Mouse (Mus musculus): ENCODE measurements around the gene Gon4l. TPM values are rescaled to one million over a fixed set of nuclear protein-coding genes. Genes with fewer than 3 reads are reported as not detected.
A peak's percentile ranks its signal among the peaks of the same experiment; 100 is the strongest.

Gene Gon4l
- polyA plus RNA-seq, 1 experiment from 2014 or later, result 14.0 TPM

DNA sequence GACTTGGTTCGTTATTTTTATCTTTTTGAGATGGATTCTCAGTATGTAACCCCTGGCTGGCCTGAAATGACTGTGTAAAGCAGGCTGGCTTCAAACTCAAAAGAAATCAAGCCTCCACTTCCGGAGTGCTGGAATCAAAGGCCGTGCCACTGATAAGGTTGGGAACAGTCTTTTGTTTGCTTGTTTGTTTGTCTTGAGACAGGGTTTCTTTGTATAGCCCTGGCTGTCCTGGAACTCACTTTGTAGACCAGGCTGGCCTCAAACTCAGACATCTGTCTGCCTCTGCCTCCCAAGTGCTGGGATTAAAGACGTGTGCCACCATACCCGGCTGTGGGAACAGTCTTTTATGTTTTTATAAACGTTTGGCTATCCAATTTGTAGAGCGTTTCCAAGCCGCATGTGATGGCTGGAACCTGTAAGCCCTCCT lies 79.4 kb downstream of the Gon4l start:
- H3K9ac ChIP-seq, result peak overlapping the region; percentile 88
- no peak; the same call in 1 of the 2 replicates for ATAC-seq (ENCODE audit: low FRiP score, low read depth)
- WGBS, result 27% methylated on average over 8 of the region's 8 CpGs
- H3K4me3 ChIP-seq, result peak overlapping the region; percentile 77
- no peaks in the 10 kb centered on the region for H3K9me3 ChIP-seq
- peak overlapping the region; percentile 80 for H3K4me2 ChIP-seq (replicated peaks)
- H3K27me3 ChIP-seq, result no peaks in the 10 kb centered on the region
- H3K4me1 ChIP-seq, result peaks cover 17% of the 10 kb centered on the region
- H3K27ac ChIP-seq, result peak overlapping the region; percentile 83
- peaks cover 31% of the 10 kb centered on the region for H3K36me3 ChIP-seq

DNA sequence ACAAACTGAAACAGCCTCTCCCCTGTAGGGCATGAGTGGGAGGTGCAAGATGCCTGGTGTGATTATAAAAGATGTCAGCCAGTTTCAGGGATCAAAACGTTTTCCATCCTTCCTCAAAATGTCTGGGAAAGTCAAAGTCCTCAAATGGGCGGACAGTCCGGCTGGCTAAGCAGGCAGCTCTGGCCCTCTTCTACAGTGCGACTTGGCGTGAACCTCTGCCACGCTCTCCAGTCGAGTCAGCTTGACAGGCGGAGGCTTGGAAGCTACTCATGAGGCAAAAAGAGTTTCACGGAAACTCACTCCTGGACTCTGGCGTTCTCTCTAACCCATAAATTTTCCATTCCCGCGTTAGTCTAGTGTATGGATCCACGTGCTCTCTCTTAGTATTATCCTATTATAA lies 84.0 kb downstream of the Gon4l start:
- no peak for ATAC-seq (ENCODE audit: low FRiP score, low read depth)
- peaks cover 6% of the 10 kb centered on the region for H3K4me1 ChIP-seq
- 85% methylated on average over 13 of the region's 13 CpGs for WGBS
- H3K27me3 ChIP-seq, result no peaks in the 10 kb centered on the region
- H3K27ac ChIP-seq, result no peak overlapping the region
- no peak overlapping the region for H3K4me3 ChIP-seq
- H3K9ac ChIP-seq, result no peak overlapping the region
- no peak overlapping the region for H3K4me2 ChIP-seq (replicated peaks)
- H3K36me3 ChIP-seq, result peaks cover 41% of the 10 kb centered on the region
- peaks cover 6% of the 10 kb centered on the region; the same call in 1 of the 2 replicates for H3K9me3 ChIP-seq

DNA sequence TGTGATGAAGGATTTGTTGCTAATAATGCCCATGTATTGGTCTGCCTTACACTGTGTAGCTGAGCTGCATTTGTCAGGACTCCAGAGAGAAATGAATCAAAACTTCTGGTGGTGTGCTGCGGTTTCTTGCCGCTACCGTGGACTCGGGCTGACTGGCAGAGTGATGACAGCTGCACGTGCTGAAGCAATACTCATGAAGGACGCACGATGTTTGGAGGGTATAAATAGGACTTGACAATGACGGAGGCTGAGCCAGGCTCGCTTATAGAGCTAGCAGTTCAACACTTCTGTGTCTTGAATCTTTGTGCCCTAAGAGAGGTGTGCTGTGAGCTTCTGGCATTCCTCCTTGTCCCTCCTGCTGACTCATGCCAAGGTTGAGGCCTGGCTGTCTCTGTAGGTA lies 86.4 kb downstream of the Gon4l start:
- Histone ChIP-seq H3K9ac (no peak overlapping the region), H3K36me3 (peaks cover 65% of the 10 kb centered on the region), H3K4me3 (no peak overlapping the region), H3K9me3 (peaks cover 6% of the 10 kb centered on the region; the same call in 1 of the 2 replicates), H3K27me3 (no peaks in the 10 kb centered on the region), H3K4me1 (no peaks in the 10 kb centered on the region), H3K4me2 (replicated peaks) (no peak overlapping the region), H3K27ac (no peak overlapping the region)
- no peak for ATAC-seq (ENCODE audit: low FRiP score, low read depth)
- 91% methylated on average over 9 of the region's 9 CpGs for WGBS

DNA sequence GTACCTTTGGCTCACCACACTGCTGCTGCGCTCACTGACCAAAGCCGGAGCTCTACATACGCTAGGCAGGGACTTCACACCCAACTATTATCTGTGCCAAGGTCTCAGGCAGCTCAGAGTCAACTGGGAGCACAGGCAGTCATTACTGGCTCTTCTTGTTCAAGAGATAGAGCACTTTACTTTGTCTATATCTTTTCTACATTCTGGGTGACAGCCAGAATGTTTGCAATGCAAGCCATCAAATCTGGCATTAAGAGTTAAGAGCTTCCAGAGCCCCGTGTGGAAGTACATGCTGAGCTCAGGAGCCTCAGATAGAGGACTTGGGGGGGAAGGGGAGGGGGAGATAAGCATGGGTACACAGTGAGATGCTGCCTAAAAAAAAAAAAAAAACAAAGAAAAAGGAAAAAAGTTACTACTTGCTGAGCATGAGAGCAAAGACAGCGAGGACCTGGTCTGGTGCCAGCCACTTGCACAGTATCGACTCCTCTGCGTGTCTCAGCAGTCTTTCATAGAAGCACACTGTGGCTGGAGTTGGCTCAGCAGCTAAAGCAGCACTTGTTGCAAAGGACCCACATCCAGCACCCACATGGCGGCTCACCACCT lies 89.1 kb downstream of the Gon4l start:
- H3K9me3 ChIP-seq, result peaks cover 6% of the 10 kb centered on the region; the same call in 1 of the 2 replicates
- H3K9ac ChIP-seq, result no peak overlapping the region
- ATAC-seq (ENCODE audit: low FRiP score, low read depth), result no peak
- H3K27me3 ChIP-seq, result no peaks in the 10 kb centered on the region
- 91% methylated on average over 8 of the region's 8 CpGs for WGBS
- no peak overlapping the region for H3K4me3 ChIP-seq
- H3K4me2 ChIP-seq (replicated peaks), result no peak overlapping the region
- no peak overlapping the region for H3K27ac ChIP-seq
- no peaks in the 10 kb centered on the region for H3K4me1 ChIP-seq
- H3K36me3 ChIP-seq, result peaks cover 92% of the 10 kb centered on the region

DNA sequence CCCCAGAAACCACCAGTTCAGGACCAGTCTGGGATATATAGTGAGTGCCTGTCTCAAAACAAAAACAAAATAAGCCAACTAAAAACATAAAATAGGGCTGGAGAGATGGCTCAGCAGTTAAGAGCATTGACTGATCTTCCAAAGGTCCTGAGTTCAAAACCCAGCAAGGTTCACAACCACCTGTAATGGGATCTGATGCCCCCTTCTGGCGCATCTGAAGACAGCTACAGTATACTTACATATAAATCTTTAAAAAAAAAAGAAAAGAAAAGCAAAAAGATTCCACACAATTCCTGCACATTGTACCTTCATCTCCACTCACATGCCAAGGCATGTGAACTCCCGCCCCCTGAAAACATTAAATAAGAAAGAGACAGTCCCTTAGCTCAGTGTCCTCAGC lies 90.6 kb downstream of the Gon4l start:
- H3K4me2 ChIP-seq (replicated peaks), result no peak overlapping the region
- H3K4me1 ChIP-seq, result no peaks in the 10 kb centered on the region
- peaks cover 100% of the 10 kb centered on the region for H3K36me3 ChIP-seq
- H3K9ac ChIP-seq, result no peak overlapping the region
- no peak overlapping the region for H3K4me3 ChIP-seq
- peaks cover 6% of the 10 kb centered on the region; the same call in 1 of the 2 replicates for H3K9me3 ChIP-seq
- WGBS, result 90% methylated on average over 2 of the region's 2 CpGs
- no peak overlapping the region for H3K27ac ChIP-seq
- ATAC-seq (ENCODE audit: low FRiP score, low read depth), result no peak
- no peaks in the 10 kb centered on the region for H3K27me3 ChIP-seq

DNA sequence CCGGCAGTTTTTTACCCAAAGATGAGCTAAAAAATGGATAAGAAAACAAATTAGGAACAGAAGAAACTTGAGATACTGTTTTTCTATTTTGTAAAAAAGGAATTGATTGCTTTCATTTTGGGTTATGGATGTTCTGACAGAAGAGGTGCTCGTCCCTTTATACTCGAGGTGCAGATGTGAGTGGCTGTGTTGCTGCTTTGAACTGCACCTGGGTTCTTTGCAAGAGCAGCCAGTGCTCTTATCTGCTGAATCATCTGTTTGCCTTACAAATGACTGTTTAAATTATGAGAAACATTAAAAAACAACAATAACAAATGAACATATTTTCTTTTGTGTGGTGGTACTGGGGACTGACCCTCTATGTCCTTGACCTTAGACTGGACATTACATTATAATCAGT lies 94.5 kb downstream of the Gon4l start:
- no peak for ATAC-seq (ENCODE audit: low FRiP score, low read depth)
- no peak overlapping the region for H3K4me3 ChIP-seq
- no peak overlapping the region for H3K27ac ChIP-seq
- no peak overlapping the region for H3K4me2 ChIP-seq (replicated peaks)
- H3K4me1 ChIP-seq, result no peaks in the 10 kb centered on the region
- H3K9ac ChIP-seq, result no peak overlapping the region
- H3K9me3 ChIP-seq, result no peaks in the 10 kb centered on the region
- WGBS, result 77% methylated on average over 3 of the region's 3 CpGs
- H3K36me3 ChIP-seq, result peaks cover 99% of the 10 kb centered on the region
- no peaks in the 10 kb centered on the region for H3K27me3 ChIP-seq

DNA sequence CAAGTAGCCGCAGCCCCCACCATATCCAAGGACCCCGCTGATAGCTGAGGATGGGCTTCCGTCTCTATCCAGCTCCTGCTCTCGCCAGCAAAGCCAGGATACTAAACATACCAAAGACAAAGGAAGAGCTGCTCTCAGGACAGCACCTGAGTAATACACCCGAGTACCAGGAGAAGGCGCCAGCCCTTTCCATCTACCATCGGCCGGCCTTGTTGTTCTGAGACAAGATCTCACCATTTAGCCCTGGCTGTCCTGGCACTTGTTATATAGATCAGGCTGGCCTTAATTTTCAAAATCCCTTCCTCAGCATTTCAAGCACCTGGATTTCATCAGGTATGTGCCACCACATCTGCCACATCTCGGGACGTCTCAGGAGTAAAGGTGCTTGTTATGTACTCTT lies 104.0 kb downstream of the Gon4l start:
- Histone ChIP-seq H3K27me3 (no peaks in the 10 kb centered on the region), H3K4me1 (no peaks in the 10 kb centered on the region), H3K36me3 (peaks cover 75% of the 10 kb centered on the region), H3K27ac (no peak overlapping the region), H3K9ac (no peak overlapping the region), H3K4me2 (replicated peaks) (no peak overlapping the region), H3K9me3 (no peaks in the 10 kb centered on the region), H3K4me3 (no peak overlapping the region)
- no peak for ATAC-seq (ENCODE audit: low FRiP score, low read depth)
- WGBS, result 88% methylated on average over 10 of the region's 10 CpGs

DNA sequence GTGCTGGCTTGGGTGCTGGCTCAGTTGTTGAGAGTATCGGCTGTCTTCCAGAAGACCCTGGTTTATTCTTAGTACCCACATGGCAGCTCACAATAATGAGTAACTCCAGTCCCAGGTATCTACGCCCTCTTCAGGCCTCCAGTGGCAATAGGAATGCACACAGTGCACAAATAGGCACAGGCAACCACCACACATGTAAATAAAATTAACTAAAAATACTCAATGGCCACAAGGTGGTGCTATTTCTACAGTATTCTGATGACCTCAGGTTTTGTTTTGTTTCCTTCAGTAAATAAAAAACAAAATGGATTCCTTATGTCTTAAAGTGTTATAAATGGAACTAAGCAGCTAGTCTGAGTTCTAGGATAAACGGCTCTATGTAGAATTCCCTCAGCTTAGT lies 104.7 kb downstream of the Gon4l start:
- Histone ChIP-seq H3K4me3 (no peak overlapping the region), H3K27me3 (no peaks in the 10 kb centered on the region), H3K4me2 (replicated peaks) (no peak overlapping the region), H3K4me1 (no peaks in the 10 kb centered on the region), H3K36me3 (peaks cover 68% of the 10 kb centered on the region), H3K9ac (no peak overlapping the region), H3K27ac (no peak overlapping the region), H3K9me3 (no peaks in the 10 kb centered on the region)
- WGBS, result 65% methylated on average over 3 of the region's 3 CpGs
- no peak; the same call in 1 of the 2 replicates for ATAC-seq (ENCODE audit: low FRiP score, low read depth)

DNA sequence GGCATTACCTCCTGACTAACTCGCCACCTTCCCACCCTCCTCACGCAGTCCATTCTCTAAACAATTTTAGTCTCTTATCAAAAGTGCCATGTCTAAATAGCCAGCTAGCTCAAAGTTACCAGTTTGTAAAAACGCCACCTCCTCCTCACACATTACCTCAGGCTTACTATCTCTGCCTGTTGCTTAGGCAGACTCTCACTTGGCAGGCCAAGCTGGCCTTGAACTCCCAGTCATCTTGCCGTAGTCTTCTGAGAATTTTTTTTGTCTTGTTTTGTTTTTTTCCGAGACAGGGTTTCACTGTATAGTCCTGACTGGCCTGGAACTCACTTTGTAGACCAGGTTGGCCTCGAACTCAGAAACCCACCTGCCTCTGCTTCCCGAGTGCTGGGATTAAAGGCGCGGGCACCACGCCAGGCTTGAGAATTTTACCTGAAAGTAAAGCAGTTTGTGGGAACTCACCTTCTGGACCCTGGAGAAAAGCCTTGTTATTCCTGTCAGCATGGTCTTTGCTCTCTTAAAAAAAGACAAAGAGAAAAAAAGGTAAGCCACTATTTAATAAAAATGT lies 107.4 kb downstream of the Gon4l start:
- ATAC-seq (ENCODE audit: low FRiP score, low read depth), result no peak
- 93% methylated on average over 10 of the region's 10 CpGs for WGBS
- Histone ChIP-seq H3K27me3 (no peaks in the 10 kb centered on the region), H3K4me1 (peaks cover 1% of the 10 kb centered on the region), H3K4me2 (replicated peaks) (no peak overlapping the region), H3K9me3 (no peaks in the 10 kb centered on the region), H3K36me3 (peaks cover 48% of the 10 kb centered on the region), H3K27ac (no peak overlapping the region), H3K9ac (no peak overlapping the region), H3K4me3 (no peak overlapping the region)

DNA sequence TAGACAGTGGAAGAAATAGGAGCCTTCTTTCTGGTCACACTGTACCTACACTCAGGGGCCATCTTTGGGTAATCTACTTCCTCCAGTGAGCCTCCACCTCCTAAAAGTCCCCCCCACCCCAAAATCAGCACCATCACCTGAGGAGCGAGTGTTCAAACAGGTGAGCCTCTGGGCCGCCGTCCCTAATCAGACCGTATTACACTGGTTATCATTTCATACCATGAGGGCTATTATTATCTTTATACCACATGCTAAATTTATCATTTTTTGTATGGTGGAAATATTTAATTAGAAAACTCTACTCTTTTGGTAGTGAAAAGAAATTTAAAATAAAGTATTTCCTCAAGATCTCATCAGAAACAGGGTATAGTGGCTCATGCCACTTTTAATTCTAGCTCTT lies 109.1 kb downstream of the Gon4l start:
- no peak for ATAC-seq (ENCODE audit: low FRiP score, low read depth)
- H3K27ac ChIP-seq, result no peak overlapping the region
- WGBS, result 92% methylated on average over 4 of the region's 4 CpGs
- no peak overlapping the region for H3K4me2 ChIP-seq (replicated peaks)
- peaks cover 31% of the 10 kb centered on the region for H3K36me3 ChIP-seq
- no peak overlapping the region for H3K4me3 ChIP-seq
- peaks cover 19% of the 10 kb centered on the region for H3K4me1 ChIP-seq
- H3K9ac ChIP-seq, result no peak overlapping the region
- H3K9me3 ChIP-seq, result no peaks in the 10 kb centered on the region
- no peaks in the 10 kb centered on the region for H3K27me3 ChIP-seq

DNA sequence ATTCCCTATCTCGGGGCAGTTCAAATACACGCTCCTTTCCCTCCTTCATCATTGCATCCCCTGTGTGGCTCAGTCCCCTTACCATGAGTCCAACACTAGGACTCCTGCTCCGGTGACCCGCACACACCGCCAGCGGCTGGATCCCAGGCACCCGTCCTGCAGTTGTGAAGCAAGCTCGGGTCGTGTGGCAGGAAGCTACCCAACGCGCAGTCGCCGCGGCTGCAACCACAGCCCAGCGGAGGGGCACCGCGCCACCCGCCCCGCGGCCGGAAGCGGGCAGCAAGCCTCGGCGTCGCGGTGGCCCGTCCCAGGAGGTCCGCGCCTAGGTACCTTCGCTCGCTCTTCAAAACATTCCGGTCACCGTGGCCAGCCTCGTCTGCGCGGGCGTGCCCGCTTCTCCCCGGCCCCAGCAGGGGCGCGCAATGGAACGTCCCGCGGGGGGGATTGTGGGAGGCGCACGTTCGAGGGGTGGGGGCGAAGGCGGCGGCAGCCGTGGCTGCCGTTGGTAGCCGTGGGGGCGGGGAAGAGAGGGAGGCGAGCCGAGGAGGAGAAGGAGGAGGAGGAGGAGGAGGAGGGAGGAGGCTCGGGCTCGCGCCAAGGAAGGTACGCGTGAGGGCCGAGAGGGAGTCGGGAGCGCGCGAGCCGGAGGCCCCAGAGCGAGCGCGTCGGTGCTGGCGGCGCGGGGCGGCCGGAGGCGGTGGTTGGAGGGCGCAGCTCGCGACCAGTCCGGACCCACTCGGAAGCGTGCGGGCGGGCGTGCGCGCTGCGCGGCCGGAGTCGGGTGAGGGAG lies 115.0 kb downstream of the Gon4l start:
- no peaks in the 10 kb centered on the region for H3K27me3 ChIP-seq
- H3K9me3 ChIP-seq, result no peaks in the 10 kb centered on the region
- peak overlapping the region; percentile 91 for H3K4me3 ChIP-seq
- H3K4me2 ChIP-seq (replicated peaks), result peak overlapping the region; percentile 79
- H3K36me3 ChIP-seq, result no peaks in the 10 kb centered on the region
- ATAC-seq (ENCODE audit: low FRiP score, low read depth), result peak; percentile 92
- peaks cover 36% of the 10 kb centered on the region for H3K4me1 ChIP-seq
- under 1% methylated on average over 65 of the region's 92 CpGs for WGBS
- peak overlapping the region; percentile 100 for H3K27ac ChIP-seq
- peak overlapping the region; percentile 95 for H3K9ac ChIP-seq

DNA sequence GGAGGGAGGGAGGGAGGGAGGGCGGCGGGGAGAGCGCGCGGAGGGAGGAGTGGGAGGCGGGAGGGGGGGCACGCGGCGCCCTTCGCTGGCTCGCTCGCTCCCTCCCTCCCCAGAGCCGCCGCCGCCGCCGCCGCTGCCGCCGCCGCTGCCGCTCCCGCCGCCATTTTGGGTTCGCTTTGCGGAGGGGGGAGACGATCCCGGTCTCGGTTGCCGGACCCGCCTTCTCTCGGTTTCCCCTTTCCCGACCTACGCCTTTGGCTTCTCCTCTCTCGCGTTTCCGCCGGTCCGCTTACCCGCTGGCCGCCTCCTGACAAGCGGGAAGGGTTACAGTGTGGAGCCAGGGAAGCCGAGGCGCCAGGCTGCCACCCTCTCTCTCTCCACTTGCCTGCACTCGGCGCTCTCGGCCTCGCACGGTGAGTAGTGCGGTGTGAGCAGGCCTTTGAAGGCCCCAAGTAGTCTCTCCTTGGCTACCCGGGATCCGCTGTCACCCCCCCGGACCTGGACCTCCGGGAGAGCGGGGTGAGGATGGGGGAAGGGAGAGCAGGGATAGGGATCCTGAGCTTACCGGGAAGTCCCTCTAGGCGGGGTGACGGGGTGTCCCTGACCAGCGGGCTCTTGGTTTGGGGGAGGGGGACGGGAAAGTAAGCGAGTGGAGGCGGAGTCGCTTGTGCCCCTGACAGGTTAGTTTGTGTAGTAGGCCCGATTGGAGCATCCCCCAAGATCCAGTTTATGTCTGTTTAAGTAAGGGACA lies 115.7 kb downstream of the Gon4l start, which contains the start of the genes Ash1l and Dap3:
Ash1l (plus strand) TSS at position 47 of the 751 bp plus-strand sequence.
Dap3 (minus strand) TSS at position 606 of the 751 bp plus-strand sequence.
- Histone ChIP-seq H3K9me3 (no peaks in the 10 kb centered on the region), H3K36me3 (no peaks in the 10 kb centered on the region), H3K27me3 (no peaks in the 10 kb centered on the region), H3K4me1 (peaks cover 36% of the 10 kb centered on the region), H3K9ac (peak within 1 kb of the TSS; percentile 95), H3K27ac (peak within 1 kb of the TSS; percentile 100), H3K4me2 (replicated peaks) (peak within 1 kb of the TSS; percentile 79), H3K4me3 (peak within 1 kb of the TSS; percentile 91)
- under 1% methylated on average over 39 of the region's 64 CpGs for WGBS
- peak; percentile 78 for ATAC-seq (ENCODE audit: low FRiP score, low read depth)

Measured in limb, embryonic 13.5 days (tissue).